Mouse (Mus musculus): ENCODE results near the gene Scaf4. TPM values are rescaled to one million over a fixed set of nuclear protein-coding genes. Genes with fewer than 3 reads are reported as not detected.

The Scaf4 gene
- 27.3 and 29.7 TPM in 2 replicates for polyA plus RNA-seq (2016; fragmentation: Nextera tagmentation; extraction: Ambion mirVana)

DNA sequence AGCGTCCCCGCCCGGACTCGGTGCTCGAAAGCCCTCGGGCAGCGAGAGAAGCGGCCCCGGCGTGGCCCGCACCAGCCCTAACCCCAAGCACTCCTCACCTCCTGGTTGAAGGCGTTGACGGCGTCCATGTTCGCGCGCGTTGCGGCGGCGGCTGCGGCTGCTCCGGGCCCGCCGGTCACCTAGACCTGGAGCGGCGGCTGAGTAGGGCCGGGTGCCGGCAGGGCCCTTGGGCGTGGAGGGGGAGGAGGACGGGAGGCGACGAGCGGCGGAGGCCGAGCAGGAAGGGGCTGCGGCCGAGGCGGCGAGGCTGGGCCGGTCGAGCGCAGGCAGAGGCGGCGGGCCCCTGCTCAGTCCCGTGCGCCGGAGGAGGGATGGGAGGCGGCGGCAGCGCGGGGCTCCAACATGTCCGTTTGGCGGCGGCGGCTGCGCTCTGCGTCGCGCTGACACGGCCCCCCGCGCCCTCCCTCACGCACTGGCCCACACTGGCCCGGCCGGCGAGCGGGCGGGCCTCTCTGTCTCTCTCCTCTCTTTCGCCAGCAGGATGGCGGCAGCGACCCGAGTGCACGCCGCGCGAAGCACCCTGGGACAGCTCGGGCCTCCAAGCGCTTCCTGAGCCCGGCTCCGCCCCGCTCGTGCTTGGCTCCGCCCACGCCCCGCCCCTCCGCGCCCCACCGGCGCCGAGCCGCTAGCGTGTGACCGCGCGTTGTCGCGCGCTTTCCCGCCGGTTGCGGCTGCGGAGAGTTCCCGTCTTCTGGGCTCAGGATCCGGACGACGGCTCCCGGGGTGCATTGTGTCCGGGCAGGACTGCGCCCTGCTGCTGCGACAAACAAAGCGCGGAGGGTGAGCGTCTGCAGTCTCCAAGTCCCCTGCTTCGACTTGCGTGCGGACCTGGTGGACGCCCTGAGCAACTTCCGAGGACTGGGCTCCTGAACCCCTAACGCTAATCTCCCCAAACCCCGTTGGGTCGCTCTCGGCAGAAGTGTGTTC lies at the start of gene Scaf4:
Gene Scaf4, minus strand, starts transcription at position 599 of the 987 bp plus-strand sequence.
- H3K36me3 ChIP-seq = no peaks in the 10 kb centered on the region
- H3K9me3 ChIP-seq (replicated peaks) = no peaks in the 10 kb centered on the region
- no peaks in the 10 kb centered on the region for H3K27me3 ChIP-seq (replicated peaks)
- peak within 1 kb of the TSS; percentile 96 for H3K9ac ChIP-seq
- peak within 1 kb of the TSS; percentile 84 for H3K4me3 ChIP-seq
- under 1% methylated on average over 95 of the region's 123 CpGs for WGBS
- peak within 1 kb of the TSS; percentile 99 for H3K4me2 ChIP-seq
- peak within 1 kb of the TSS; percentile 96 for H3K27ac ChIP-seq (ENCODE audit: poor library complexity, severe bottlenecking)
- ATAC-seq (ENCODE audit: insufficient number of reproducible peaks, low FRiP score) = peak; percentile 96
- peaks cover 40% of the 10 kb centered on the region for H3K4me1 ChIP-seq (replicated peaks)

DNA sequence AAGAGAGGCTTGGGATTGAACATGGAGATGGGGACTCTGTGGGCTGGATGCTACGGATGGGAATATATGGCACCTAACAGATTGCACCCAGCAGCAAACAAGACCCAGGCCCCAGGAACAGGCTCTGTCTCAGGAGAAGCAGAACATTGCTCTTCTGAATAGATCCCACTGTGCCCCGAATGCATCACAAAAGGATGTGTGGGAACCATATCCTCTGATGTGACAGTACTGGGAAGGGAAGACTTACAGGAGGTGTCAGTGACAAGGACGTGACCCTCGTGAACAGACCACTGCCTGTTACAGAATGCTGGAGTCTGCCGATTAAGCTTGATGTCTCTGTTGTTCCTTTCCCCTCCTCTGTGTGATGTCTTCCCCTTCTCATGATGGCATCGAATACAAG lies 48.2 kb upstream of the Scaf4 start:
- 58% methylated on average over 6 of the region's 6 CpGs for WGBS
- Histone ChIP-seq H3K4me3 (no peak overlapping the region), H3K4me1 (replicated peaks) (0 out of 2 replicates have a peak, but pooled peaks cover 4% of the 10 kb centered on the region), H3K9me3 (replicated peaks) (no peaks in the 10 kb centered on the region), H3K4me2 (no peak overlapping the region), H3K36me3 (no peaks in the 10 kb centered on the region), H3K27ac (ENCODE audit: poor library complexity, severe bottlenecking) (no peak overlapping the region), H3K27me3 (replicated peaks) (no peaks in the 10 kb centered on the region), H3K9ac (no peak overlapping the region)
- no peak for ATAC-seq (ENCODE audit: insufficient number of reproducible peaks, low FRiP score)

DNA sequence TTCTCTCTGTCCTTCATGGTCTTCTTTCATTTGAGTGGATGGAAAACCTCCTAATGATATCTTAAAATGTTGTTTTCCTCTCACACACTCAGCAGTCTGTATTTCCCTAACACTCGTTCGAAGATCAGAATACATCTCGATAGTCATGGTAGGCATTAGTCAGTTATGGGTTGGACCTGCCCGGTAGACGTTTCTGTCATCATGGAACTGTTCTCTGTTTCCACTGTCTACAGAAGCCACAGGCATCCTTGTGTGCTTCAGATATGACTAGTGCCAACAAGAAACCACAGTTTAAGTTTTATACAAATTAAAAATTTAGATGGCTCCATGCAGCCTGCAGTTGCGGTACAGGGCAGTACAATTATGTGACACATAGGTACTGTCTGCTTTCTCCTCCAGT lies 46.7 kb upstream of the Scaf4 start:
- 0 out of 2 replicates have a peak, but pooled peaks cover 4% of the 10 kb centered on the region for H3K4me1 ChIP-seq (replicated peaks)
- no peak for ATAC-seq (ENCODE audit: insufficient number of reproducible peaks, low FRiP score)
- 87% methylated on average over 6 of the region's 6 CpGs for WGBS
- H3K9ac ChIP-seq = no peak overlapping the region
- no peaks in the 10 kb centered on the region for H3K27me3 ChIP-seq (replicated peaks)
- H3K4me3 ChIP-seq = no peak overlapping the region
- no peaks in the 10 kb centered on the region for H3K36me3 ChIP-seq
- no peaks in the 10 kb centered on the region for H3K9me3 ChIP-seq (replicated peaks)
- H3K27ac ChIP-seq (ENCODE audit: poor library complexity, severe bottlenecking) = no peak overlapping the region
- H3K4me2 ChIP-seq = no peak overlapping the region

DNA sequence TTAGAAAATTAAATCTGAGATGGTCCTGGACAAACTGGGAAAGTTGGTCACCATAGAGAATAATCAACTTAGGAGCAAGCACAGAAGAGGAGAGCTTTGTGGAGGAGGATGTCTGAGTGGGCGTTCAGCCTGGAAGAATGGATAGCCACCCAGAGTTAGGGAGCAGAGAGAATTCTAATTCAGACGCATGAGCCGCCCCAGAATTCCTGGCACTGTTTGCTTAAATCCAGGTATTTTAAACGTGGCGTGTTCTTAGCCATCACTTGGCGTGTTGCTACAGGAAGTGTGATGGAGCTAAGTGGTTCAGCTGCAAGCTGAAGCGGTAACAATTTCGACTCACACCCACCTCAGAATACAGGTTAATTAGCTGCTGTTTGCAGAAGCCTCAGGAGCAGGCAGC lies 45.2 kb upstream of the Scaf4 start:
- Histone ChIP-seq H3K36me3 (no peaks in the 10 kb centered on the region), H3K9ac (no peak overlapping the region), H3K27ac (ENCODE audit: poor library complexity, severe bottlenecking) (no peak overlapping the region), H3K9me3 (replicated peaks) (no peaks in the 10 kb centered on the region), H3K4me1 (replicated peaks) (0 out of 2 replicates have a peak, but pooled peaks cover 4% of the 10 kb centered on the region), H3K4me3 (no peak overlapping the region), H3K27me3 (replicated peaks) (no peaks in the 10 kb centered on the region), H3K4me2 (no peak overlapping the region)
- WGBS = 78% methylated on average over 8 of the region's 8 CpGs
- no peak for ATAC-seq (ENCODE audit: insufficient number of reproducible peaks, low FRiP score)

DNA sequence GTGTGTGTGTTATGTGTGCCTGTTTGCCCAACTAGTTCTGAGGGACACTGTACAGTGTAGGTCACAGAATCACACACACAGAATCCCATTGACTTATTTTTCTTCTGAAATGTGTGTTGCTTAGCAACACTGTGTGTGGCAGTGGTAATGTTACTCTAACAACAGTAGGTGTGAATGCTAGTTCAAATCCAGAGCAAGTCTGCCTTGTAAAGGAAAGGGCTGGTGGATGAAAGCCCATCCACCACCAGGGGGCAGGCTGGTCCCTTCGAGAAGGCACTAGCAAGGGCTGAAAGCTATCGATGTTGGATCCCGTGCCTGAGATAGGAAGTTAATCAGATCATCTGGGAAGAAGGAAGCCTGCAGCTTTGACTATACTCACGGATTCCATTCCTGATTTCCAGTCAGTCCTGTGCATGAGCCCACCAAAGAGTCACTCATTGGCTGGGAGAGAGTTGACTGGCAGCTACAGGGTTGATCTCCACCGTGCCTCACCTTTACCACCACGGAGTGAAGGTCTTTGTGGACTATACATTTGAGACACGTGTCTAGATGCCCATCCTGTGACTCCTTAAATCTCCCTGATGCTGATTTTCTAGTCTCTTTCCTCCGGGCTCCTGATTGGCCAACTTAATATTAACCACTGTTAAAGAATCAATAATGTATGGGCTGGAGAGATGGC lies 38.7 kb upstream of the Scaf4 start:
- Histone ChIP-seq H3K36me3 (no peaks in the 10 kb centered on the region), H3K27ac (ENCODE audit: poor library complexity, severe bottlenecking) (no peak overlapping the region), H3K4me1 (replicated peaks) (peaks cover 4% of the 10 kb centered on the region; the same call in 1 of the 2 replicates), H3K9me3 (replicated peaks) (no peaks in the 10 kb centered on the region), H3K4me3 (no peak overlapping the region), H3K4me2 (peak overlapping the region; percentile 21; the same call in 1 of the 2 replicates), H3K9ac (no peak overlapping the region), H3K27me3 (replicated peaks) (no peaks in the 10 kb centered on the region)
- WGBS = 27% methylated on average over 8 of the region's 8 CpGs
- peak; percentile 33; the same call in 1 of the 2 replicates for ATAC-seq (ENCODE audit: insufficient number of reproducible peaks, low FRiP score)

DNA sequence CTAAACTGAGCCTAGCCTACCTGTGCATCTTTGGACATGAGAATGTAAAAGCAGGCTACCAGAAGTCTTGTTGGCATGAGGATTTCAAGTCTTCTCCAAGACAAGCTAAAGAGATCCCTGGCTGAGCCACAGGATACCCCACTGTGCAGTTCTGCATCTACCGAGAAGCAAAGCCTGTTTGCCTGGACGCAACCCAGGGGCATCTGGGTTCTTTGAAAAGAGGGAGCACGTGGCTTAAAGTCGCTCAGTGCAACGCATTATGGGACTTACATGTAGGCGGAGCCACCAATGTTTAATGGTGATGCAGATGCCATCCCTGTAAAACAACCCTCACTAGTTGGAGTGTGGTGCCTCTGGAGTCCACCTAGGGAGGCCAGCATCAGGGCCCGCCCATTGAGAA lies 35.0 kb upstream of the Scaf4 start:
- Histone ChIP-seq H3K4me3 (no peak overlapping the region), H3K27me3 (replicated peaks) (no peaks in the 10 kb centered on the region), H3K4me1 (replicated peaks) (peaks cover 4% of the 10 kb centered on the region; the same call in 1 of the 2 replicates), H3K27ac (ENCODE audit: poor library complexity, severe bottlenecking) (no peak overlapping the region), H3K4me2 (no peak overlapping the region), H3K9ac (no peak overlapping the region), H3K36me3 (no peaks in the 10 kb centered on the region), H3K9me3 (replicated peaks) (no peaks in the 10 kb centered on the region)
- WGBS = 81% methylated on average over 7 of the region's 7 CpGs
- no peak for ATAC-seq (ENCODE audit: insufficient number of reproducible peaks, low FRiP score)

DNA sequence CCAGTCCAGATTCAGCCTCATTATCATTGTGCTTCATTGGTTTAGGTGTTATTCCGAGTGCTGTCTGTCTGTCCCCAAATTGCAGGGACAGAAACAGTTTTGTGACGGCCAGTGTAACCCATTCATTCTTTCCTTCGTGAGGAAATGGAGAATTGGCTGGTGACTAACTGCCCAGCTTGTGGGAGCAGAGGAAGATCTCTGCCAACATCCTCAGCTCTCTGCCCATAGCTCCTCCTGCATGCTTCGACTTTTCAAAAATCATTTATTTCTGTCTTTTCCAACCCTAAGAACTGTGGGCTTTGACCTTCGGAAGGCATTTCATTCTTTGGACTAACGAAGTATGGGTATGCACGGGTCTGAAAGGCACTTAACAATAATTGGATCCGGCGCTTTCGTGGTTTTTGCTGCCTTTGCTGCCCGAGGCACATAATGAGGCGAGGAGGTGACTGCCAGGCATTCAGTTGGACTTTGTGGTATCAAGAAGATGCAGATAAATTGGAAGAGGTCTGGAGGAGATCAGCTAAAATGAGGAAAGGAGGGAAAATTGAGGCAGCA lies 34.1 kb upstream of the Scaf4 start:
- Histone ChIP-seq H3K4me1 (replicated peaks) (peaks cover 4% of the 10 kb centered on the region; the same call in 1 of the 2 replicates), H3K36me3 (no peaks in the 10 kb centered on the region), H3K27ac (ENCODE audit: poor library complexity, severe bottlenecking) (no peak overlapping the region), H3K9me3 (replicated peaks) (no peaks in the 10 kb centered on the region), H3K4me2 (no peak overlapping the region), H3K9ac (no peak overlapping the region), H3K27me3 (replicated peaks) (no peaks in the 10 kb centered on the region), H3K4me3 (no peak overlapping the region)
- ATAC-seq (ENCODE audit: insufficient number of reproducible peaks, low FRiP score) = no peak
- 77% methylated on average over 12 of the region's 12 CpGs for WGBS

DNA sequence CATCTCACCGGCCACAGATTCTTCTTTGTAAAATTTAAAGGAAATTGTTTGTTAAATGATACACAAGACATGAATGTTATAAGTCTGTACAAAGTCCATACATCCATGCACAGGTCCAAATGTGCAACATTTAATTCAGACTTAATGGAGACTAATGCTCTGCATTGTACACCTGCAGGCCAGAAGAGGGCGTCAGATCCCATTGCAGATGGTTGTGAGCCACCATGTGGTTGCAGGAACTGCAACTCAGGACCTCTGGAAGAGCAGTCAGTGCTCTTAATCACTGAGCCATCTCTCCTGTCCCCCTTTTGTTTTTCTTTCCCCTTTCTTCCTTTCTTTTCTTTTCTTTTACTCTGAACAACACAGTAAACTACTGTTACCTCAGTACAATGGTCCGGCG lies 33.5 kb upstream of the Scaf4 start:
- Histone ChIP-seq H3K4me3 (no peak overlapping the region), H3K36me3 (no peaks in the 10 kb centered on the region), H3K27ac (ENCODE audit: poor library complexity, severe bottlenecking) (no peak overlapping the region), H3K4me2 (no peak overlapping the region), H3K27me3 (replicated peaks) (no peaks in the 10 kb centered on the region), H3K9ac (no peak overlapping the region), H3K9me3 (replicated peaks) (no peaks in the 10 kb centered on the region), H3K4me1 (replicated peaks) (peaks cover under 1% of the 10 kb centered on the region; the same call in 1 of the 2 replicates)
- no peak for ATAC-seq (ENCODE audit: insufficient number of reproducible peaks, low FRiP score)
- 68% methylated on average over 4 of the region's 4 CpGs for WGBS

DNA sequence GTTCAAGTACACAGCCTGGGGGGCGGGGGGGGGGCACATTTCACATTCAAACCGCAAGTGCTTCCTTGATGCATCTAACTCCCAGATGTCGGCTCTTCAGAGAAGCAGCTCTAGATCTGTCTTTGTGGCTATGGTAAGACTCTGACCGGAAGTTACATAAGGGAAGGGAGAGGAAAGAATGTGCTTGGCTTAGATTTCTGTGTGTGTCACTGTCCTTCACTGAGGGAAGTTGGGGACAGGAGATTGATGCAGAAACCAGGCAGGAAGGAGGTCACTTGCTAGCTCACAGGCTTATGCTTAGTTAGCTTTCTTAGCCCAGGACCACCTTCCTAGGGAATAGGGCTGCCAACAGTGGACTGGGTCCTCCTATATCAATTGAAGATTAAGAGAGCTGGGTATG lies 31.6 kb upstream of the Scaf4 start:
- no peaks in the 10 kb centered on the region for H3K9me3 ChIP-seq (replicated peaks)
- H3K4me1 ChIP-seq (replicated peaks) = no peaks in the 10 kb centered on the region
- no peak overlapping the region for H3K4me3 ChIP-seq
- no peaks in the 10 kb centered on the region for H3K27me3 ChIP-seq (replicated peaks)
- H3K27ac ChIP-seq (ENCODE audit: poor library complexity, severe bottlenecking) = no peak overlapping the region
- no peak overlapping the region for H3K4me2 ChIP-seq
- no peak for ATAC-seq (ENCODE audit: insufficient number of reproducible peaks, low FRiP score)
- no peak overlapping the region for H3K9ac ChIP-seq
- H3K36me3 ChIP-seq = no peaks in the 10 kb centered on the region
- WGBS = 89% methylated on average over 4 of the region's 4 CpGs

DNA sequence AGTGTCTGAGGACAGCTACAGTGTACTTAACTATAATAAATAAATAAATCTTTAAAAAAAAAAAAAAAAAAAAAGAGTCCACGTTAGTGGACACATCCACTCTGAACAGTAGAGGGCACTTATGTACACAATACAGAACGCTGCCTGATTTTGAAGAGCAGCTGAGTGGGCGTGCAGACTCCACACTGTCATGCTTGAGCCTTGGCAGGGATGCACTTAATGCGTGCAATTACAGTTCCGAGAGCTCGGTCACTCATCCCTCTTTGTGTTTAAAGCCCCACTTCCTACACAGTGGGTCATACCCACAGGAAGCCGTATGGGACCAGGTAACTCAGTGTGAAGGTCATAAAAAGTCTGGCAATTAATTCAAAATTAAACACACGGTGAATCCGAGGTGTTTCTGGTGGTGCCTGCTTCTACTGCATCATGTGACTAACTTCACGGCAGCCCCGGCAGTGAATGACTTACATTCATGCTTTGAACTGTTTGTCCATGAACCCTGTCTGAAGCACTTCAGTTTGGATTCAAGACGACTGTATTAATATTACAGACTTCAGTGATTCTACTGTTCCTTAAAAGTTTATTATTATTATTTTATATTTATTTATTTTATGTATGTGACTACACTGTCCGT lies 28.3 kb upstream of the Scaf4 start:
- H3K27me3 ChIP-seq (replicated peaks) = no peaks in the 10 kb centered on the region
- ATAC-seq (ENCODE audit: insufficient number of reproducible peaks, low FRiP score) = peak; percentile 51; the same call in 1 of the 2 replicates
- H3K9ac ChIP-seq = no peak overlapping the region
- no peaks in the 10 kb centered on the region for H3K4me1 ChIP-seq (replicated peaks)
- H3K4me3 ChIP-seq = no peak overlapping the region
- WGBS = 73% methylated on average over 13 of the region's 13 CpGs
- no peak overlapping the region for H3K27ac ChIP-seq (ENCODE audit: poor library complexity, severe bottlenecking)
- H3K36me3 ChIP-seq = no peaks in the 10 kb centered on the region
- H3K4me2 ChIP-seq = no peak overlapping the region
- H3K9me3 ChIP-seq (replicated peaks) = no peaks in the 10 kb centered on the region
